Mouse (Mus musculus): ENCODE results near the gene Kif5a. TPM values are rescaled to one million over a fixed set of nuclear protein-coding genes. Genes with fewer than 3 reads are reported as not detected.

Kif5a gene
- total and polyA plus RNA-seq, 3 experiments: 0.11 to 0.22 TPM; not detected in 1

GRCm38 (mm10) chr10:127267318-127267717, 4.2 kb upstream of the Kif5a start:
- DNase-seq (ENCODE audit: low spot score) (no peak), ATAC-seq (ENCODE audit: extremely low read depth, insufficient number of reproducible peaks, low FRiP score, poor library complexity, severe bottlenecking) (no peak)
- Histone ChIP-seq H3K27me3 (ENCODE audit: insufficient read depth, low read length) (peaks cover 16% of the 10 kb centered on the region), H3K4me3 (ENCODE audit: low read depth, low read length) (peak overlapping the region; percentile 83), H3K36me3 (replicated peaks) (peaks cover 47% of the 10 kb centered on the region), H3K4me1 (ENCODE audit: insufficient read depth, low read depth, low read length) (peaks cover 61% of the 10 kb centered on the region), H3K9me3 (replicated peaks) (no peaks in the 10 kb centered on the region)
- TF ChIP-seq GATA2 (IDR thresholded peaks at IDR 0.05; ENCODE audit: borderline replicate concordance, low read depth, low read length) (no peak), CTCF (IDR thresholded peaks at IDR 0.05; ENCODE audit: low read depth, low read length) (no peak), TAL1 (conservative IDR thresholded peaks at IDR 0.05; ENCODE audit: low read depth, low read length) (no peak), POLR2AphosphoS5 (IDR thresholded peaks at IDR 0.05; ENCODE audit: insufficient replicate concordance, low read depth, low read length) (no peak), GATA1 (IDR thresholded peaks at IDR 0.05; ENCODE audit: borderline replicate concordance, low read length) (no peak)

DNA sequence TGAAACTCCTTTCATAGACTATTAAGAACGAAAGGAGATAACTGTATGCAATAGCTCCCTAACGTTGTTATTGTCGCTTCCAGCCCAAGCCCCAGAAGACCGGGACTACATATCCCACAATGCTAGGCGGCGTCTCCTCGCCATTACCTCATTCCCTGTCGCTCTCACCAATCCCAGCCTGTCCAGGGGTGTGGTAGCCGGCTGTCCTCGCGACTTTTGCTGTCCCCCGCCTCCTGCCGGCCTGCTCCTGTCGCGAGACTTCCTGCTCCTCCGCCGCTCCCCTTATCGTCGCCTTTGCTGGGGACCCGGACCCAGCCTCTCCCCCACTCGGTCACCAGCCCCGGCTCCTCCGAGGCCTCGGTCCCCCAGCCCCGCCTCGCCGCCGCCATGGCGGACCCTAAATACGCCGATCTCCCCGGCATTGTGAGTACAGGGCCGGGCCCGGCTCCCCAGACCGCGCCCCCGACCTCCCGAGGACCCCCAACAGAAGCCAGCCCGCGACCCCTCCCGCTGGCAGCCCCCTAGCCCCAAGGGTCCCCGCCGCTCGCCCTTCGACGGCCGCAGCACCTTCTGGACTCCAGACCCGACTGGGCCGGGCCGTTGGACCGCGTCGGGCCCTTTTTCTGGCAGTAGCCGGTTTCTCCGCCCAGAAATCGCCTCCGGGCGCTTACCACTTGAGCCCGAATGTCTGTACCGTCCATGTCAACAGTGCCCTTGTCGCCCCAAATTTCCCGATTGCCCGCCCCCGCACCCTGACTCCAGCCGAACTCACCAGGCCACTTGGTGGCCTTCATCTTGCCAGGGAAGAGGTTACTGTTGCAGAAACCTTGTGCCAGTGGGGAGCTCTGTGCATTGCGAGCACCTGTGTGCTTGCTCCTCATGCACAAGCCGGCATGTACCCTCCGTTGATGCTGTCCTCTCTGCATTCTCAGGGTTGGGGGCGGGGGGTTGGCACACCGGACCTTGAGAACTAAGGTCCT, 3.3 kb upstream of the Kif5a start, which contains the start of gene Dctn2:
Dctn2 (plus strand) TSS at position 257 of the 980 bp plus-strand sequence.
- Histone ChIP-seq H3K4me1 (ENCODE audit: insufficient read depth, low read depth, low read length) (peaks cover 61% of the 10 kb centered on the region), H3K36me3 (replicated peaks) (peaks cover 38% of the 10 kb centered on the region), H3K27me3 (ENCODE audit: insufficient read depth, low read length) (peaks cover 25% of the 10 kb centered on the region), H3K9me3 (replicated peaks) (no peaks in the 10 kb centered on the region), H3K4me3 (ENCODE audit: low read depth, low read length) (peak within 1 kb of the TSS; percentile 83)
- TF ChIP-seq POLR2AphosphoS5 (IDR thresholded peaks at IDR 0.05; ENCODE audit: insufficient replicate concordance, low read depth, low read length) (no peak), CTCF (IDR thresholded peaks at IDR 0.05; ENCODE audit: low read depth, low read length) (no peak), GATA2 (IDR thresholded peaks at IDR 0.05; ENCODE audit: borderline replicate concordance, low read depth, low read length) (no peak), TAL1 (conservative IDR thresholded peaks at IDR 0.05; ENCODE audit: low read depth, low read length) (no peak), GATA1 (IDR thresholded peaks at IDR 0.05; ENCODE audit: borderline replicate concordance, low read length) (no peak)
- DNase-seq (ENCODE audit: low spot score) (peak; percentile 95), ATAC-seq (ENCODE audit: extremely low read depth, insufficient number of reproducible peaks, low FRiP score, poor library complexity, severe bottlenecking) (peak; percentile 98)

GRCm38 (mm10) chr10:127265727-127266111, 2.6 kb upstream of the Kif5a start:
- DNase-seq (ENCODE audit: low spot score): no peak
- TF ChIP-seq CTCF (IDR thresholded peaks at IDR 0.05; ENCODE audit: low read depth, low read length) (no peak), GATA1 (IDR thresholded peaks at IDR 0.05; ENCODE audit: borderline replicate concordance, low read length) (no peak), GATA2 (IDR thresholded peaks at IDR 0.05; ENCODE audit: borderline replicate concordance, low read depth, low read length) (no peak), POLR2AphosphoS5 (IDR thresholded peaks at IDR 0.05; ENCODE audit: insufficient replicate concordance, low read depth, low read length) (no peak), TAL1 (conservative IDR thresholded peaks at IDR 0.05; ENCODE audit: low read depth, low read length) (no peak)
- ATAC-seq (ENCODE audit: extremely low read depth, insufficient number of reproducible peaks, low FRiP score, poor library complexity, severe bottlenecking): no peak
- H3K9me3 ChIP-seq (replicated peaks): no peaks in the 10 kb centered on the region
- H3K36me3 ChIP-seq (replicated peaks): peaks cover 31% of the 10 kb centered on the region
- H3K4me3 ChIP-seq (ENCODE audit: low read depth, low read length): peak overlapping the region; percentile 83; the same call in 1 of the 2 replicates
- H3K27me3 ChIP-seq (ENCODE audit: insufficient read depth, low read length): peaks cover 31% of the 10 kb centered on the region
- peaks cover 59% of the 10 kb centered on the region for H3K4me1 ChIP-seq (ENCODE audit: insufficient read depth, low read depth, low read length)

DNA sequence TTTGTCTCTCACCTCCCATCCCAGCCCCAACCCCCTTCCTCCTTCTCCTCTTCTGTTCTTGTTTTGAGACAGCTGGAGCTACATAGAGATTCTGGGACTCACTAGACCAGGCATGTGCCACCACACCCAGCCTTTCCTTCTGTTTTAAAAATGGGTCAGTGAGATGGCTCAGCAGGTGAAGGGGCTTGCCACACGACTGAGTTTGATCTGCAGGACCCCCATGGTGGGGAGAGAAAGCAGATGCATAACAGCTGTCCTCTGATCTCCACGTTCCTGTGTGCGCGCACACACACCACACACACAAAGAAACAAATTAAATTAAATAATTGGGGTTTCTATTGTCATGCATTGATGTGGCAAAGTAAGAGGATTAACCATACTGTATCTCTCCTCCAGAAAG, 1.8 kb upstream of the Kif5a start:
- TF ChIP-seq CTCF (IDR thresholded peaks at IDR 0.05; ENCODE audit: low read depth, low read length): no peak
- no peak for TF ChIP-seq TAL1 (conservative IDR thresholded peaks at IDR 0.05; ENCODE audit: low read depth, low read length)
- TF ChIP-seq POLR2AphosphoS5 (IDR thresholded peaks at IDR 0.05; ENCODE audit: insufficient replicate concordance, low read depth, low read length): no peak
- no peak for TF ChIP-seq GATA1 (IDR thresholded peaks at IDR 0.05; ENCODE audit: borderline replicate concordance, low read length)
- TF ChIP-seq GATA2 (IDR thresholded peaks at IDR 0.05; ENCODE audit: borderline replicate concordance, low read depth, low read length): no peak
- peaks cover 54% of the 10 kb centered on the region for H3K4me1 ChIP-seq (ENCODE audit: insufficient read depth, low read depth, low read length)
- no peak for DNase-seq (ENCODE audit: low spot score)
- H3K27me3 ChIP-seq (ENCODE audit: insufficient read depth, low read length): peaks cover 39% of the 10 kb centered on the region
- no peaks in the 10 kb centered on the region for H3K9me3 ChIP-seq (replicated peaks)
- no peak overlapping the region for H3K4me3 ChIP-seq (ENCODE audit: low read depth, low read length)
- no peak for ATAC-seq (ENCODE audit: extremely low read depth, insufficient number of reproducible peaks, low FRiP score, poor library complexity, severe bottlenecking)
- peaks cover 24% of the 10 kb centered on the region for H3K36me3 ChIP-seq (replicated peaks)

DNA sequence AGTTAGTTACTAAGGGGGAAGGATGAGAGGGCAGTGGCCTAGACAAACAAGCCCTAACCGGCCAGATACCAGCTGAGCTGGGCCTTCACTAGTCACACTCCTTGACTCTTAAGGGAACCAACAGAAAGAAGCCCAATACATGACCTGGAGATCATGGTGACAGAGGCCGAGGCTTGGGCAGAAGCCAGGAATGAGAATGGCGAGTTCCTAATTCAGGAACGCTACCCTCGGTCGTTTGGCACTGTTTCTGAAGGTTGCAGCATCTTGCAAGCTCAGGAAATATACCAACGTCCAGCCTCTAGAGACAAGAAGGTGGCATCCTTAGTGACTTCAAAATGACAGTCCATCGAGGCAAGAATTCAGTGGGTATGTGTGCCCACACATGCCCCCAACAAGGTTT, 1.2 kb upstream of the Kif5a start:
- peaks cover 43% of the 10 kb centered on the region for H3K27me3 ChIP-seq (ENCODE audit: insufficient read depth, low read length)
- peaks cover 53% of the 10 kb centered on the region for H3K4me1 ChIP-seq (ENCODE audit: insufficient read depth, low read depth, low read length)
- H3K9me3 ChIP-seq (replicated peaks): no peaks in the 10 kb centered on the region
- DNase-seq (ENCODE audit: low spot score) (no peak), ATAC-seq (ENCODE audit: extremely low read depth, insufficient number of reproducible peaks, low FRiP score, poor library complexity, severe bottlenecking) (no peak)
- peaks cover 18% of the 10 kb centered on the region for H3K36me3 ChIP-seq (replicated peaks)
- no peak for TF ChIP-seq GATA1 (IDR thresholded peaks at IDR 0.05; ENCODE audit: borderline replicate concordance, low read length)
- no peak for TF ChIP-seq GATA2 (IDR thresholded peaks at IDR 0.05; ENCODE audit: borderline replicate concordance, low read depth, low read length)
- TF ChIP-seq TAL1 (conservative IDR thresholded peaks at IDR 0.05; ENCODE audit: low read depth, low read length): no peak
- no peak for TF ChIP-seq CTCF (IDR thresholded peaks at IDR 0.05; ENCODE audit: low read depth, low read length)
- TF ChIP-seq POLR2AphosphoS5 (IDR thresholded peaks at IDR 0.05; ENCODE audit: insufficient replicate concordance, low read depth, low read length): no peak
- no peak overlapping the region for H3K4me3 ChIP-seq (ENCODE audit: low read depth, low read length)

DNA sequence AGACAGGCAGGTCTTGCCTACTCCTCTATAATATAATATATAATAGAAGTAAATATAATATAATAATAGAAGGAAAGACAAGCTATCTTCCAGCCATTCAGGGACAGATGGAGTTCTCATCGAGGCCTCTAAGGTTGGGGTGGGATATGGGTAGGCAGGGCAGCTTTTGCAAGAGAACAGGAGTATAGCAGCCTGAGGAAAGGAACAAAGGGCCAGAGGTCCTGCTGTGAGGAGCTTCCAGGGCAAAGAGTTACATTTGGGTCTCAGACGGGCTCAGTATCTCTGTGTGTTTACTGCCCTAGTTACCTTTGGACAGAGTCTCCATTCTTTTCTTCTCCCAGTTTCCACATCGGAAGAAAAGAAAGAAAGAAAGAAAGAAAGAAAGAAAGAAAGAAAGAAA, 483 bp upstream of the Kif5a start:
- peaks cover 49% of the 10 kb centered on the region for H3K27me3 ChIP-seq (ENCODE audit: insufficient read depth, low read length)
- no peak overlapping the region for H3K4me3 ChIP-seq (ENCODE audit: low read depth, low read length)
- DNase-seq (ENCODE audit: low spot score) (no peak), ATAC-seq (ENCODE audit: extremely low read depth, insufficient number of reproducible peaks, low FRiP score, poor library complexity, severe bottlenecking) (no peak)
- no peaks in the 10 kb centered on the region for H3K9me3 ChIP-seq (replicated peaks)
- H3K4me1 ChIP-seq (ENCODE audit: insufficient read depth, low read depth, low read length): peaks cover 47% of the 10 kb centered on the region
- H3K36me3 ChIP-seq (replicated peaks): peaks cover 12% of the 10 kb centered on the region
- no peak for TF ChIP-seq CTCF (IDR thresholded peaks at IDR 0.05; ENCODE audit: low read depth, low read length)
- no peak for TF ChIP-seq TAL1 (conservative IDR thresholded peaks at IDR 0.05; ENCODE audit: low read depth, low read length)
- TF ChIP-seq POLR2AphosphoS5 (IDR thresholded peaks at IDR 0.05; ENCODE audit: insufficient replicate concordance, low read depth, low read length): no peak
- TF ChIP-seq GATA1 (IDR thresholded peaks at IDR 0.05; ENCODE audit: borderline replicate concordance, low read length): no peak
- no peak for TF ChIP-seq GATA2 (IDR thresholded peaks at IDR 0.05; ENCODE audit: borderline replicate concordance, low read depth, low read length)
